Mouse (Mus musculus) thymus, adult 2 months (tissue): Measurements from ENCODE around the gene Timeless.

Experiments used
- CTCF ChIP-seq: fragments of 200-500 bp; IDR thresholded peaks from 2 replicates; pipeline ENCODE4 v1.5.1; 2012; ENCODE audit warnings: mild to moderate bottlenecking, control low read depth, low read length, moderate library complexity, borderline replicate concordance; ENCODE audit not compliant: control insufficient read depth, poor library complexity, insufficient read depth; ENCODE audit errors: extremely low read depth
- POLR2A ChIP-seq: fragments of 200-500 bp; IDR thresholded peaks from 2 replicates; pipeline ENCODE4 v1.6.1; 2012; ENCODE audit warnings: mild to moderate bottlenecking, low read length, control low read depth, moderate library complexity; ENCODE audit not compliant: control insufficient read depth, poor library complexity, insufficient read depth; ENCODE audit errors: extremely low read depth

DNA sequence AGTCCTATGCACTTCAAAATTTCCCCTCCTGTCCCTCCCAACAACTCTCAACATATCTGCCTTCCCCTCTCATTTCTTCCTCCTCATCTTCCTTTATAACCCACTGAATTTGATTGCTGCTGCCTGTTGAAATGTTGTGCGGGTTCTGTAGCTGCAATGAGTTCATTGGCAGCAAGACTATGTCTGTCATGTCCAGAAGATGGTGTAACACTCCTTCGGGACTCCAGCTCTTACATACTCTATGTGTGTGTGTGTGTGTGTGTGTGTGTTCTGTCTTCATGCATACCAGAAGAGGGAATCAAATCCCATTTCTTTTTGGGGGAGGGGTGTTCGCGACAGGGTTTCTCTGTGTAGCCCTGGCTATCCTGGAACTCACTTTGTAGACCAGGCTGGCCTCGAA is 16.9 kb upstream of the Timeless start:
- no peak for TF ChIP-seq CTCF
- no peak for TF ChIP-seq POLR2A
